Mouse (Mus musculus): Measurements from ENCODE around the gene Cntfr. TPM values are rescaled to one million over a fixed set of nuclear protein-coding genes. Genes with fewer than 3 reads are reported as not detected.
A peak's percentile ranks its signal among the peaks of the same experiment; 100 is the strongest.

Gene Cntfr
- 100 to 1,000 TPM; 117 to 131 TPM for total RNA-seq (2021)
- long read RNA-seq, experiment 1, transcript Cntfr-203 (10 exons, 1,995 nt): major isoform, 9 of 18 reads
- long read RNA-seq, experiment 1, partial matches to known transcripts: 5 of 18 reads
- long read RNA-seq, experiment 1, other reads (novel, unspliced or antisense): 4 of 18 reads
- long read RNA-seq, experiment 2, partial matches to known transcripts: 1 of 6 reads
- long read RNA-seq, experiment 2, other reads (novel, unspliced or antisense): 2 of 6 reads

DNA sequence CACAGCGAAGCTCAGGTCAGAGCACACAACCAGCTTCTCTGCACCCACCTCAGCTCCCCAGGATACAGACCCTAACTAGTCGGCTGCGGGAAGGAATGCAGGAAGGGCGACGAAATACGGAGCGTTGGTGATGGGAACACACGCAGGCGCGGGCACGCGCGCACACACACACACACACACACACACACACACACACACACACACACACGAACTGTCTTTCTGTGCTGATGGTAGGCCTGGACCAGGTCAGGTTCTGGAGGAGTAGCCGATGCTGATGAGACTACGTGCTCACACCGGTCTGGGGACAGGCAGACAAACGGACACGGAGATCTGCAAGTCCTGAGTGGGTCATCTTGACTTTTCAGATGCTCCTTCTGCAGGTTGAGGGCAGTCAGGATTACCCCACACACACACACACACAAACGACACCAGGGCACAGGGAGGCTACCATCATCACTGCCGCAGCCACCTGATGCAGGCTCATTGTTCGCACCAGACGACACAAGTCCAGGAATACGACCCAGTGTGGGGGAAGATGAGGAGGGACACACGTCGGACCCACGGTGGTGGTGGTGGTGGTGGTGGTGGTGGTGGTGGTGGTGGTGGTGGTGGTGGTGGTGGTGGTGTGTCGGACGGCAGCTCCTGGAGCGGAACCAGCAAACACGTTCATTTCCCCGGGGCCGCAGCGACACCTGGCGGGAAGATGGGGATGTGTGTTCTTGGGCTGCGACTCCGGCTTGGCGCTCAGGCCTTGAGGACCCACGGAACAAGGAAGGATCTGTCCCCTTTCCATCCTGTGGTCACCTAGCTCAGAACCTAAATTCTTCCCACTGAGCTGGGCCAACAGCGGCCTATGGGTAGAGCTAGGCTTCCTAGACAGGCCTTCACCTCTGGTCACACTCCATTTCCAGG, at the start of gene Cntfr:
Gene Cntfr, minus strand, starts transcription at position 160 of the 912 bp plus-strand sequence.
- peak; percentile 89 for DNase-seq (ENCODE audit: low spot score in 2 of 2)

DNA sequence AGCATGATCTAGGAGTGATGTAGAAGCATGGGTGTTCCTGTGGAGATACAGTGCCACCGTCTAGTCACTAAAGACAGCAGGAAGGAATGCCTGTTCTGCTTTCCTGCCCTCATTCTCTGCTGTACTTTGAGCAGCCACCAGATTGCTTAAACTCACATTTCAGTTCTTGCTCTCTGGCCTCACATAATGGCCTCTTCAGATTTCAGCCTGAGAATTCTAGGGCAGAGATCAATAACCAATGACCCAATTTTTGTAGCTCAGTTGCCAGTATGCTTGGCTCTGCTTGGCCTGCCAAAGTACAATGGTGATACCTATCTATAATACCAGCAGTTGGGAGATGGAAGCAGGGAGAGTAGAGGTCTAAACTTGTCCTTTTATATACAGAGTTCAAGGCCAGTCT, 48.1 kb upstream of the Cntfr start:
- no peak for DNase-seq (ENCODE audit: low spot score in 2 of 2)

DNA sequence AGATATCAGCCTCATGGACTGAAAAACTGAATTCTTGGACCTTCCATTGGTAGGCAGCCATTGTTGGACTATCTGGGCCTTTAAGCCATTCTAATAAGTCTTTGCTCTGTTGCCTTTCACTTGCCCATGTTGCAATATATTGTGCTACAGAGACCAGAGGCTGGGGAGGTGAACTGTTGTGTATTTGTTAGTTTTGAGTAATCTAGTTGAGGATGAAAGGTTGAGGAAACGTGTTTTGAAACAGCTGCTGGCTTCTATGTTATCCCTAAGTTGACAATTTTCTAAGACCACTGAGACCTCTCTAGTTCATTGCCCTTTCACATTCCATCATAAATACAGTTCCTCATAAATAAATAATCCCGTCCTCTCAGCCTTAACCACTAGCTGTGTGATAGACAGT, 47.2 kb upstream of the Cntfr start:
- DNase-seq (ENCODE audit: low spot score in 2 of 2): no peak

DNA sequence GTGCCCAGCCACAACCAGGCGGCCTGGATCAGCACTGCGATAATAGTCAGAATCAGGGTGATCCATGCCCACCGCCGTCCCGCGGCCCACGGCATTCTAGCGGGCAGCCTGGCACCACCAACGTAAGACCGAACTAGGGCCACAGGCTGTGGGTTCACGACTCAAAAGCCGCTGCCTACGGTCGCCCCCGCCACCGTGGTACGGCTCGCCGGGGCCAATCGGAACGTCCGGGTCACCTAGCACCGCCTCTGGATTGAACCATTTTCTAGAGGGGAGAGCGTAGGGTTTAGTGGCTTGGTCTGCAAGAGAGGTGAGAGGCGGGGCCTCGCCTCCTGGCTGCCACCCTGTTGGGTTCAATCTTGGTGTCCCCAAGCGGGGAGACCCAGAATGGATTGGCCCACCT, 44.3 kb upstream of the Cntfr start:
- peak; percentile 89 to 95 for DNase-seq (ENCODE audit: low spot score in 2 of 2)

DNA sequence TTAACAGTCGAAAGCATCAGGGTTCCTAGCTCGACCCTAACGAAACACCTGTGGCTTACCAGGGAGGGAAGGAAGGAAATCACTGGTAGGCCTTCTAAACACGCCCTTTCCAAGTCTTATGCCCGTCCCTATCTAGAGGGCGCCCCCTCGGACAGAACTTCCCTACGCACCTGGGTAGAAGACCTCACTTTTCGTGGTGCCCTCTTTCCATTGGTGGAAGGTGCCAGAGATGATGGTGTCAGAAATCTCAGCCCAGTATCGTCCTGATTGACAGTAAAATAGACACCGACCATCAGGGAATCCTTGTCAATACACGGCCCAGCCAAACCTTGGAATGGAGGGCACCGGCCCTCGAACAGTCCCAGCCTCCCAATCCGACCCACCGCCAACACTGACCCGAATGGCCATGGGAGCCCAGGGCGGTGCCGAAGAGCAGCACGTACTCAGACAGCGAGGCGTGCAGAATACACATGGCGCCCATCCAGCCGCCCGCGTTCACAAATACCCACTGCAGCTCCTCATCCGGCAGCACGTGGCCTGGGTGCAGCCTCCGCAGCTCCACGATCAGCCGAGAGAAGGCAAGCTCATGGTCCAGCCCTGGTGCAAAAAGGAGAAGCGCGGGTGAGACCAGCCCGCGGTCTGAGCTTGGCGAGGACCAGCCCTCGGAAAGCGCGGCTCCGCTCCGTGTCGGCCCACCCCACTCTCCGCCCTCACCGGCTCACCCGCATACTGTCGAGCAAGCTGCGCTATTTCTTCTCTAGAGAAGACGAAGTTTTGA, 43.7 kb upstream of the Cntfr start:
- peak; percentile 70 to 82 for DNase-seq (ENCODE audit: low spot score in 2 of 2)

DNA sequence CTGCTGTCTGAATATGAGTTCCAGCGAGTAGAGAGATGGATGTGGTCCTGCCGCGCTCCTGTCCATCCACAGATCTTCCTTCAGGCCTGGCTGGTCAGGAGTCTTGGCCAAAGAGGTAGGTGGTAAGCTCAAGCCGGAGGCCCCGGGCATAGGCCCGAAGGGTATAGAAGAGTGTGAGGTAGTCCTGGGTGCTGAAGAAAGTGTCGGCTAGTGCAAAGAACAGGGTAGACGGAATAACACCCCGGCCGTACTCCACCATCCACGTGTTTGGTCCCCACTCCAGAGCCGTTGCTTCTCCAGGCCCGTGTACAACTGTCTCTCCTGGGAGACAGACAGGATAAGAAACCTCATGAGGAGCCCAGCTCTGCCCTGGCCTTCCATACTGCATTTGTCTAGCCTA, 42.4 kb upstream of the Cntfr start:
- DNase-seq (ENCODE audit: low spot score in 2 of 2): no peak

DNA sequence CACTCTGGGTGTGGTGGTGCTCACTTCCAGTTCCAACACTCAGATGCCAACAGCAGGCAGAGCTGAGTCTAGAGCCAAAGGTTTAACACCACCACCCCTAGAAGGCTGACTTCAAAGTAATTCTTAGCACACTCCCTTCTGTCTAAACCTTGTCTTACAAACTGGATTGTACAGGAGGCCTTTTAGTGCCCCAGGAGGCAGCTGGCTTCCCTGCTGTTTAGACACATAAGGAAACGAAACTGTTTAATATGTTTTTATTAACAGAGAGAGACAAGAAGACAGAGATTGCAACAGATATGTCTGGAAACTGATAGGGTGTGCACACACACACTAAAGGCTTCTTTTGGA, 41.3 kb upstream of the Cntfr start:
- no peak for DNase-seq (ENCODE audit: low spot score in 2 of 2)

DNA sequence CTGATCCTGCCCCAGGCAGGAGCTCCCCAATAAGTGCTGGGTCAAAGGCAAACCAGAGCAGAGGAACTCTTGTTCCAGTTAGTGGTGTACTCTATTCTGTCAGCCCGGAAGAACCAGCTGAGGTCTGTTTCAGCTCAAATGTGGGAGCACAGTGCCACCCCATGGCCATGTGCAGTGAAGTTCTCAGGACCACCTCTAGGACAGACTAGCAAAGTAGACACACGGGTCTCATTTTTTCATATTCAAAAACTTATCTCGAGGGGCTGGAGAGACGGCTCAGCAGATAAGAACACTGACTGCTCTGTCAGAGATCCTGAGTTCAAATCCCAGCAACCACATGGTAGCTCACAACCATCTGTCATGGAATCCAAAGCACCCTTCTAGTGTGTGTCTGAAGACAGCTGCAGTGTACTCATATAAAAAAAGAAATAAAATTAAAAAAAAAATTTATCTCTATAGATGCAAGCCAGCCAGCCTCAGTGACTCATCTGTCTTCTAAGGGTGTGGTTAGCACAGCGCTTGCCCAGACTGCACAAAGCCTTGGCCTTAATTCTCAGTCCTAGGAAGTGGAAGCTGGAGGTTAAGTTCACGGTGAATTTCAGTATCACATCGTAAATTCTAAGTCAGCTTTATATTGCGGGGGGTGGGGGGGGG, 40.8 kb upstream of the Cntfr start:
- DNase-seq (ENCODE audit: low spot score in 2 of 2): peak; percentile 71 to 76

DNA sequence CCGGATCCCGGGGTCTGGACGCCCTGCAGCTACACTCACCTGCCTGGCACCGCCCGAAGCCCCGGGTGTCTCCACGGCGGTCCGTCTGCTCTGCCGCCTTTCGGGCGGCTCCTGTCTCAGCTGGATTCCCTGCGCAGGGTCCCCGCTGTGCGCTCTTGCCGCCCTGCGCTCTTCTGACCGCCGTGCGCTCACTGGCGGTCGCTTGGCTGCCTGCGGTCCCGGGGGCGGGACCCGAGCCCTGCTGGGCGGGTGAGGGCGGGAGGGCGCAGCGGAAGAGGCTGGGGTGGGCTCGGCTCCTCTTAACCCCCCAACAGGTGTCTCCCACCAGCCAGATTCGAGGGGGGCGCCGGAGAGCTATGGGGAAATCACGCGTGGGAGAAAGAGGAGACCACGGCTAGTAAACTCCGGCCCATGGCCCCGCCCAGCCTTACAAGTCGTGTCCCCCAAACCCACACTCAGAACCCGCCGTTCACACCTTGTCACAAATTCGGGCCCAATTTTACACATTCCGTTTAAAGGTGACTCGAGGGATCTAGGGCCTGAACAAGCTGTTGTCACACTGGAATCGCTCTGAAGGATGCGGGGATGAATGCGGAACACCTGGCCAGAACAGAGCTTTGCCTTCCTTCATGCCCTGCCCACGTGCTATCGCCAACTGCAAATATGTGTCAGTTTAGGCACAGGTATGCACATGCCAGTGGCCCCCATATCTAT, 34.3 kb upstream of the Cntfr start, which contains the start of gene Arid3c:
Gene Arid3c, minus strand, starts transcription at position 91 of the 714 bp plus-strand sequence.
- DNase-seq (ENCODE audit: low spot score in 2 of 2): no peak

DNA sequence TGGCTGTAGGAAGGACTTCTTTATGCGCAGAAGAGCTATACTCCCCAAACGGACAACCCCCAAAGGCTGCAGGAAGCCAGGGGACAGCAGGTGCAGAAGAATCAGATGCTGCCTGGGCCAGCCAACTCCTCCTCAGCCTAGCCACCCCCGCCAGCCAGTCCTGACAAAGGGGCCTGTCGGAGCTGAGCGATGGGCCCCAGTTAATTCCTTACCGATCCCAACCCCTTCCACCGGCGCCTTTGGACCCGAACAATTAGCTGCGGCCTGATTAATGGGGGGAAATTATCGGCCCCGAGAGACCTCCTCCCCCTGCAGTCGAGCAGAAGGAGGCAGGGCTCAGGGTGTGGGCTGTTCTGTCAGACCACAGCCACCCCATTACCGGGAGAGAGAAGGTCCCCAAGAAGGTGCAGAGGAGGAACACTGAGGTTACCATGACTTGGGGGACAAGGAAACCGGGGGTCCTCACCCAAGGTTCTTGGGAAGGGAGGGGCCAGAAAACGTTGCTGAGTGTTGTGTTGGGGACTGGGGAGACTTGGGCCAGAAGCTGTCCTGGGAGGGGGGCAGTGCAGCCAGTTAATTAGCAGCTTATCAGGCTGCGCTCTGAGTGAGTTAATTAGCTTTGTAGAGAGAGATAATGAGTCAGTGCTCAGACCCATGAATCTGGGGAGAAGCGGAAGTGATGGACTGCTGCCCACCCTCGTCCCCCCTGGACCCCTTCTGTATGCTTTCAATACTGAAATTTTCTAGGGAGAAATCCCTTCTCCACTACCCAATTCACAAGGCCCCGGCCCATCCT, 30.1 kb upstream of the Cntfr start:
- DNase-seq (ENCODE audit: low spot score in 2 of 2): no peak

DNA sequence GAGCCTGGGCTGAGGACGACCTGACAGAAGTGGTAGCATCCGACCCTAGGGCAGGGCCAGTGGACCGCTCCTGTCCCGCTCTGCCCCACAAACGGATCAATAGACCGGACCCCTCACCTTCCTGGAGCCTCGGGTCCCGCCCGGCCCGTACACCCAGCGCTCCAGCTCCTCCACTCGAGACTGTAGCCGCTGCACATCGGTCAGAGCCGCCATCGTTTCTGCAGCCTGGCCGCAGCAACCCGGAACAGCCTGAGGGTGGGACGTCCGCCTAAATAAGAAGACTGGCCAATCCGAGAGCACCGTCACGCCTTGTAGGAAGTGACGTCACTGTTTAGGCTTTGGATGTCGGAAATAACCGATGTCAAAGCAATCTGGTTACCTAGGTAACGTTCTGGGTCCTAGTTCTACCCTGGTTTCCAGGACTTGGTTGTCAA, 26.0 kb upstream of the Cntfr start, which contains the start of gene Dctn3:
Gene Dctn3, minus strand, starts transcription at position 253 of the 434 bp plus-strand sequence.
- peak; percentile 85 to 92 for DNase-seq (ENCODE audit: low spot score in 2 of 2)

DNA sequence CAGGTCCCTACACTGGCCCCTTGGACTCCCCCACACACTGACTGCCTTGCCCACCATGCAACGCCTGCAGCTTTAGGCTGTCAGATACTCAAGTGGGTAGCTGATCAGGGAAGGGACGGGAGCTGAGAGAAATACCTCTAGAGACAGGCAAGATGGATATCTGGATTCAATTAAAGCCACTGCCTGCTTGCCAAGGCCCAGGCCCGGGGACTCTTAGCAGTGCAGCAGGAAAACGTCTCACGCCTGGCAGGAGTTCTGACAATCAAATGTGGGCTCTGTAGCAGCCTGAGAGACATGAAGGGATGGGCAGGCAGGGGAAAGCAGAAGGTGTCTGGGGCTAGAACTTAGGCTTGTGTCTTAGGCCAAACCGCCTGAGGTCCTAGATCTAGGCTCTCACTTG, 19.9 kb upstream of the Cntfr start:
- DNase-seq (ENCODE audit: low spot score in 2 of 2): no peak

DNA sequence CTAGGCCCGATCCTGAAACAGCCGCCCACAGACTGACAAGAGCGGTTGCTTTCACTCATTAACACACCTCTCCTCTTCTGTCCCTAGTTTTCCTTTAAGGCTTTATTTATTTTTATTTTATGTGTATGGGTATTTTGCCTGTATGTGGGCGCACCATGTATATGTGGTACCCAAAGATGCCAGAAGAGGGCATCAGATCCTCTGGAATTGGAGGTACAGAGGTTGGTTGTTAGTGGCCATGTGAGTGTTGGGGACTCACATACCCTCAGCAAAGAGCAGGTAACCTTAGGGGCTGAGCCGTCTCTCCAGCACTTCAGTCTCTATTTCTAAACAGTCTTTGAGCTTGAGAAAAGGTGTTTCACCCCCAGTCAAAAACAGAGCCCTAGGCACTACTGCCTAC, 18.7 kb upstream of the Cntfr start:
- DNase-seq (ENCODE audit: low spot score in 2 of 2): peak in 1 of 2 experiments; percentile 72

DNA sequence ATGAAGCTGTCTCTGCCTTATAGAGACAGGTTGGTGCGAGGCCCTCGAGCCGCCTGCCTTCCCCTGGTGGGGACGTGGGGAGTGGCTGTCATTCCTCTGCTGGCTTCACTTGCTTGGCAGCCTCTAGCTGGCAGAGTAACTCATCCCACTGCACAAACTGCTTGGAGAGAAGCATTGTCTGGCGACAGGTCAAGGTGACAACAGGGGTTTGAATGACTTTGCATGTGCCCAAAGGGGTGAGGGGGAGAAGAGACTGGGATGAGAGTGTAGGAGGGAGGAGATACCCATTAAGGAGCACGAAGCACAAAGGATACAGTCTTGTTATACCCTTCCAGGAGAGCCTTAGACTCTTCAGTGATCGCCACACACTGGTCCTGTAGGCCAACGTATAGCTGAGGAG, 18.2 kb upstream of the Cntfr start:
- DNase-seq (ENCODE audit: low spot score in 2 of 2): no peak

DNA sequence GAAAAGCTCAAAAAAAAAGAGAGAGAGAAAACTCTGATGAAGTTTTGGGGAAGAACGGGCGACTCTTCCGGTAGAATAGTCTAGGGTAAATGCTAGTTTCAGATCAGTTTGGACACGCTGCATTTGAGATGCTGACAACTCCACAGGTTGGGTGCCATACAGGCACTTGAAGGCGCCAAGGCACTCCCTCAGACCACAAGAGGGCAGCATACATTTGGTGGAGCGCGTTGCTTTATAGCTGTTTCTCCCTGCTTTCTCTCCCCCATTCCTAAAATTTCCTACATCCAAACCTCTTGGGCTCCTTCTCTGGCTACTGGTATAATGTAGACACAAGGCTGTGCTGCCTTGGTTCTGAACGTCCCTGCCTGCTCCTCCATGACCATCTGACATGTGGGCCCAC, 17.4 kb upstream of the Cntfr start:
- peak; percentile 76 to 80 for DNase-seq (ENCODE audit: low spot score in 2 of 2)

DNA sequence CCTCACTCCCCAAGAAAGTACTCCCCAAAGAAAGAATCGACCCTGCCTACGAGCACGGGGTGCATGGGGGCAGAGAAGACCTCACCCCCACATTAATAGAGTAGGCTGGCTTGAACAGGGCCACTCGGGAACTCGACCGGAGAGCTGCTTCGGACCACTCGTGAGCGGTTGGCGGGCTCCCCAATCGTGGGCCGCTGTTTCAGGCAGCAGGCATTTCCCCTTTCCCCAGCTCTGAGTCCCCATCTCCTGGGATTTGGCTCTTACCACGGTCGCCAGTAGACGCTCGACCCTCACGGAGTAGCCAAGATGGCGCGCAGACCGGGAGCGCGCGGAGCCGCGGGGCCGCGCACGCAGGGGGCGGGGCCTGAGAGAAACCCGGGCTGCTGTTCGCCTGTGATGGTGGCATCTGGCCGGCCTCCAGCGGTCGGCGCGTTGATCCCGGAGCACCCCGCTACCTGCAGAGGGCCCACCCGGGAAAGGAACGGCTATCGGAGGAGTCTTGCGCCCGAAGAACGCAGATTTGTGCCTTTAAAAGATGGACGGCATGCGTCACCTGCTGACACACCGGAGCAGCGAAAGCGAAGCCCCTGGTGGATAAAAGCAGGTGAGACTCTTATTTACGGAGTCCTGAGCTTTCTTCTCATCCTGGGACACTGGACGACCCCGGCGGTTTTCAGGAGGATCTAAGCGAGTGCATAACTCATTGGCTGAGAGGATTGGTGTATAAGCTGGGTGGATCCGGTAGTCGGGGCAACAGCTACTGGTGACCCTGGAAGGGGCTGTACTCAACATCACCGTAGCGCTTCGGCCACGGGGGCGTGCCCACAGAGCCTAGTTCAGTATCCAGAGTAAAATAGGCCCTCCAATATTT, 16.5 kb upstream of the Cntfr start, which contains the start of gene Rpp25l:
Gene Rpp25l, minus strand, starts transcription at position 338 of the 871 bp plus-strand sequence.
- peak; percentile 76 to 87 for DNase-seq (ENCODE audit: low spot score in 2 of 2)

DNA sequence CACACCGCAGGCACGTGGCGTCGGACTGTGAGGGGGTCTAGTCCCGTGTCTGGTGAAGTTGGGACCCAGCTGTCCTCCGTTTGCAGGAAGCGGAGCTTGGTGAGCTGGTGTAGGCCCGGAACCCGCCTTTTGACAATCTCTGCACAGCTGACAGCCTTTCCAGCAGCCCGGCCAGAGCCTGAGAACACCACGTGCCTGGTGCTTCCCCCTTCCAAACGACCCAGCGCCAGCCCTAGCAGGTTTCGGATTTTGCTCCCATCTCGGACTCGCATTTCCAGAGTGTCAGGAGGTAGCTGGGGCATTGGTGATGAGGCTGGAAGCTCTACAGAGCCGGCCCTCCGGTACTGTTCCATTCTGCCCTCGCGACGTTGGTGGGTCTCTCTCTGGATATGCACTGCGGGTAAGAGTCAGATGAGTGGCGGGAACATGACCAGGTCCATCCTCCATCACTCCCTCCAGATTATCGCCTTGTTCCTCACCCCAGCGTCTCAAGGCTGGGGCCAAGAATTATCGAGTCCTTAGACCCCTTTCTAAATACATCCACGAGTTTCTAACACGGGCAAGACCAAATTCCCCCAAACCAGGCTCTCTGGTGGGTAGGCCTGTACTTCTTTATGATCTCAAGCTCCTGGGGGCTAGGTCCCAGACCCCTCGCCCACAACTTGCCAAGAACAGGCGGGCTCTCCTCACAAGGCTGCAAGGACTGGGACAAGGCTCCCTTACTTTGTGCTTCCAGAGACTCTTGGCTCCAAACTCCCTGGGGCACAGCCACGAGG, 15.7 kb upstream of the Cntfr start:
- no peak for DNase-seq (ENCODE audit: low spot score in 2 of 2)

Data from left cerebral cortex, adult 18-20 months (tissue).